ENCODE assay signal across 31 mouse cellular contexts in genomic region chr11:12172429-12172828, GRCm38 (mm10).
"Had no signal": no experiment of that assay in that cellular context is flagged by ENCODE, and none has a peak within 500 bp of the region (broad histone marks: within the 10 kb centered on the region; RNA-seq: fewer than 3 reads in every experiment).

No protein-coding gene starts in this region.

- H3K27me3 ChIP-seq: heart, embryonic 12.5 days; heart, embryonic 13.5 days; heart, embryonic 15.5 days; hindbrain, embryonic 12.5 days; hindbrain, embryonic 13.5 days; hindbrain, embryonic 15.5 days; intestine, embryonic 15.5 days; kidney, embryonic 15.5 days had no signal

- H3K4me1 ChIP-seq: heart, embryonic 10.5 days; heart, embryonic 12.5 days; heart, embryonic 13.5 days; heart, embryonic 15.5 days; hindbrain, embryonic 10.5 days; hindbrain, embryonic 12.5 days; hindbrain, embryonic 13.5 days; hindbrain, embryonic 15.5 days; intestine, embryonic 15.5 days; kidney, embryonic 15.5 days had no signal

- H3K4me2 ChIP-seq: heart, embryonic 11.5 days; heart, embryonic 12.5 days; heart, embryonic 13.5 days; heart, embryonic 15.5 days; hindbrain, embryonic 12.5 days; hindbrain, embryonic 13.5 days; hindbrain, embryonic 14.5 days; hindbrain, embryonic 15.5 days; intestine, embryonic 15.5 days; kidney, embryonic 15.5 days had no signal

- DNase-seq: heart, postnatal 10 days; heart, postnatal 14 days; heart, postnatal 36 days; heart, postnatal 4 days; kidney, adult 11 months; kidney, adult 18-20 months; kidney, adult 2 months; kidney, adult 8-10 months; kidney, postnatal 10 days; kidney, postnatal 14 days; kidney, postnatal 25 days; kidney, postnatal 36 days; kidney, postnatal 4 days; layer of hippocampus, adult 9-11 months; layer of hippocampus, postnatal 36 days had no signal

- H3K9ac ChIP-seq: heart, embryonic 12.5 days; heart, embryonic 13.5 days; heart, embryonic 15.5 days; hindbrain, embryonic 12.5 days; hindbrain, embryonic 13.5 days; hindbrain, embryonic 14.5 days; hindbrain, embryonic 15.5 days; intestine, embryonic 15.5 days; kidney, embryonic 15.5 days had no signal

- H3K27ac ChIP-seq: heart, embryonic 10.5 days; heart, embryonic 13.5 days; heart, embryonic 15.5 days; hindbrain, embryonic 10.5 days; hindbrain, embryonic 12.5 days; hindbrain, embryonic 13.5 days; hindbrain, embryonic 14.5 days; hindbrain, embryonic 15.5 days; hindbrain, postnatal 0 days; intestine, embryonic 15.5 days; kidney, embryonic 15.5 days; kidney, postnatal 0 days; layer of hippocampus, adult 2 months; left cerebral cortex, adult 2 months had no signal

- H3K36me3 ChIP-seq: heart, embryonic 10.5 days; heart, embryonic 12.5 days; heart, embryonic 13.5 days; heart, embryonic 15.5 days; hindbrain, embryonic 10.5 days; hindbrain, embryonic 12.5 days; hindbrain, embryonic 13.5 days; hindbrain, embryonic 15.5 days; intestine, embryonic 15.5 days; kidney, embryonic 15.5 days had no signal

- H3K9me3 ChIP-seq: heart, embryonic 10.5 days; heart, embryonic 12.5 days; heart, embryonic 13.5 days; heart, embryonic 15.5 days; hindbrain, embryonic 10.5 days; hindbrain, embryonic 12.5 days; hindbrain, embryonic 13.5 days; hindbrain, embryonic 15.5 days; intestine, embryonic 15.5 days; kidney, embryonic 15.5 days had no signal

- H3K4me3 ChIP-seq: heart, embryonic 10.5 days; heart, embryonic 12.5 days; heart, embryonic 13.5 days; heart, embryonic 15.5 days; hindbrain, embryonic 10.5 days; hindbrain, embryonic 12.5 days; hindbrain, embryonic 13.5 days; hindbrain, embryonic 15.5 days; intestine, embryonic 15.5 days; kidney, embryonic 15.5 days; layer of hippocampus, adult 2 months; left cerebral cortex, adult 2 months had no signal
